Mouse (Mus musculus) stomach, postnatal 0 days (tissue): ENCODE measurements at regions not wholly inside any gene's neighbourhood (a gene's known extent, or its start where the extent isn't known, plus 50 kb on each side); places are given as distances from the start of the nearest gene placed in this dataset.

Experiments used
- ATAC-seq: fragments of 200-750 bp; cut with Nextera tagmentation; 2 replicates; pipeline ENCODE4 v1.8.0; 2017; ENCODE audit not compliant: low FRiP score, low TSS enrichment
- DNase-seq: peaks from one replicate; pipeline ENCODE4 v3.0.0-alpha.2; 2016; ENCODE audit warnings: low spot score
- H3K27ac ChIP-seq: fragments of 300-500 bp; sonication (generic); replicated peaks from 2 replicates; pipeline ENCODE4 v1.5.1; 2014; ENCODE audit warnings: mild to moderate bottlenecking, control low read depth
- H3K27me3 ChIP-seq: fragments of 300-500 bp; sonication (generic); 2 replicates; pipeline ENCODE4 v1.6.1; 2014; ENCODE audit warnings: low read length; ENCODE audit not compliant: control insufficient read depth, insufficient read depth
- H3K36me3 ChIP-seq: fragments of 300-500 bp; sonication (generic); 2 replicates; pipeline ENCODE4 v1.6.1; 2014; ENCODE audit warnings: low read length, mixed read lengths; ENCODE audit not compliant: control insufficient read depth, insufficient read depth
- H3K4me1 ChIP-seq: fragments of 300-500 bp; sonication (generic); replicated peaks from 2 replicates; pipeline ENCODE4 v1.6.1; 2014; ENCODE audit warnings: antibody characterized with exemption; ENCODE audit not compliant: control insufficient read depth, insufficient read depth
- H3K4me2 ChIP-seq: fragments of 300-500 bp; sonication (generic); replicated peaks from 2 replicates; pipeline ENCODE4 v1.6.1; 2014; ENCODE audit warnings: low read depth, mild to moderate bottlenecking, control low read depth, moderate library complexity
- H3K4me3 ChIP-seq: fragments of 300-500 bp; sonication (generic); 2 replicates; pipeline ENCODE4 v1.5.1; 2014; ENCODE audit warnings: low read depth, low read length, control low read depth
- H3K9ac ChIP-seq: fragments of 300-500 bp; sonication (generic); 2 replicates; pipeline ENCODE4 v1.6.1; 2014; ENCODE audit warnings: mild to moderate bottlenecking, low read length, control low read depth, mixed read lengths
- H3K9me3 ChIP-seq: fragments of 300-500 bp; sonication (generic); 2 replicates; pipeline ENCODE4 v1.6.1; 2016; ENCODE audit warnings: low read length; ENCODE audit not compliant: control insufficient read depth
- CTCF ChIP-seq: IDR thresholded peaks from 2 replicates; pipeline ENCODE4 v1.5.1; 2016; ENCODE audit warnings: antibody characterized with exemption, low read depth, mild to moderate bottlenecking, moderate library complexity
- EP300 ChIP-seq: optimal IDR thresholded peaks from 2 replicates; pipeline ENCODE3; 2016; ENCODE audit warnings: antibody characterized with exemption
- WGBS: fragments of 180-500 bp; shearing (Covaris S2); extraction: QIAGEN DNeasy Blood & Tissue Kit; methylation state at CpG from one replicate; pipeline ENCODE4 v1.1.7; 2014; 5-methylcytosine and 5-hydroxymethylcytosine counted together

DNA sequence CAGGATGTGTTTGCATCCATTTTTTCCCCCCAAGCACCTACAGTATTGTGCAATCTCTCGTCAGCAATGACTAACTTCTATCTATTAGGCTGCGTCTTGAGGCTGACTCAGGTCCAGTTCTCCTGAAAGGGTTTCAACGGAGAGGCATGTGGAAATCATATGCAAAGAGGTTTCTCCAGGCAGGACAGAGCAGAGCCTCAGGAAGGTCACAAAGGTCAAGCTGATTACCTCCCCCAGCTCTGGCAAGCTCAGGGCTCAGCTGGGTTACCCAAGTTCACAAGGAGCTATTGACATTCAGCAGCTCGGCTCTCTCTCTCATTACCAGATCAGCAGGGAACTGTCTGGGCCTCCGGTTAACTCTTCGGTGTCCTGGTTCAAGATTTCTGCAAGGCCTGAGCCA is 166.0 kb upstream of the Nrip1 start:
- peak; percentile 50 for DNase-seq
- Histone ChIP-seq H3K9ac (no peak overlapping the region), H3K9me3 (no peaks in the 10 kb centered on the region), H3K27me3 (no peaks in the 10 kb centered on the region), H3K4me1 (no peaks in the 10 kb centered on the region), H3K36me3 (no peaks in the 10 kb centered on the region), H3K4me3 (no peak overlapping the region), H3K27ac (no peak overlapping the region), H3K4me2 (no peak overlapping the region)
- TF ChIP-seq CTCF (no peak), EP300 (no peak)
- peak; percentile 80 for ATAC-seq
- 18% methylated on average over 6 of the region's 6 CpGs for WGBS

- Histone ChIP-seq H3K4me2 (no peak overlapping the region), H3K36me3 (no peaks in the 10 kb centered on the region), H3K9ac (no peak overlapping the region), H3K27ac (no peak overlapping the region), H3K27me3 (no peaks in the 10 kb centered on the region), H3K9me3 (no peaks in the 10 kb centered on the region), H3K4me1 (no peaks in the 10 kb centered on the region), H3K4me3 (no peak overlapping the region)
- WGBS = 81% methylated on average over 11 of the region's 11 CpGs
- ATAC-seq (no peak), DNase-seq (no peak)
- TF ChIP-seq EP300 = no peak
- TF ChIP-seq CTCF = no peak
Observed at GRCm38 (mm10) chr16:76537871-76538270, 164.2 kb upstream of the Nrip1 start.

- ATAC-seq (0 out of 2 replicates have a peak, but pooled peaks have one; percentile 49), DNase-seq (no peak)
- Histone ChIP-seq H3K9ac (no peak overlapping the region), H3K27me3 (no peaks in the 10 kb centered on the region), H3K36me3 (no peaks in the 10 kb centered on the region), H3K9me3 (no peaks in the 10 kb centered on the region), H3K4me2 (no peak overlapping the region), H3K4me1 (no peaks in the 10 kb centered on the region), H3K4me3 (no peak overlapping the region), H3K27ac (no peak overlapping the region)
- 80% methylated on average over 8 of the region's 8 CpGs for WGBS
- no peak for TF ChIP-seq EP300
- no peak for TF ChIP-seq CTCF
Observed at GRCm38 (mm10) chr16:76532928-76533217, 159.2 kb upstream of the Nrip1 start.

GRCm38 (mm10) chr16:76532142-76532927 is 158.7 kb upstream of the Nrip1 start:
- H3K9ac ChIP-seq = no peak overlapping the region
- no peak overlapping the region for H3K27ac ChIP-seq
- no peaks in the 10 kb centered on the region for H3K9me3 ChIP-seq
- no peaks in the 10 kb centered on the region for H3K27me3 ChIP-seq
- no peaks in the 10 kb centered on the region for H3K4me1 ChIP-seq
- H3K4me2 ChIP-seq = no peak overlapping the region
- no peak for TF ChIP-seq EP300
- no peak for TF ChIP-seq CTCF
- H3K36me3 ChIP-seq = no peaks in the 10 kb centered on the region
- WGBS = 55% methylated on average over 19 of the region's 19 CpGs
- DNase-seq (no peak), ATAC-seq (no peak)
- no peak overlapping the region for H3K4me3 ChIP-seq

DNA sequence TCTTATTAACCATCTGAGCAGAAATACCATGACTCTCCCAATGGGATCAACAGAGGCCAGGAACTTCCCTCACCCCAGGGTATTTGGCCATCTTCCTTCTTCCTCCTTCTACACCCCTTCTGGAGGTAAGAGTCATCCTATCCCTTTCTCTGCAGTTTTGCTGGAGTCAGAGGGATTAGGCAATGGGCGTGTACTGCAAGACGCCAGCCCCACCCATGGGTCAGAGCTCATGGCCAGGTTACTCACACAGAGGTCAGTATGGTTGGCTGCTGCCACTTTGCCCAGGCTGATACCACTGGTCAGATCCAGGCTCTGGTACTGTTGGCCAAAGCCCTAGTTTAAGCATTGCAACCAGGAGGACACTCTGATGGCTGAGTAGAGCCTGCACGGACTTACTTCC is 157.3 kb upstream of the Nrip1 start:
- no peaks in the 10 kb centered on the region for H3K27me3 ChIP-seq
- H3K36me3 ChIP-seq = no peaks in the 10 kb centered on the region
- H3K4me3 ChIP-seq = no peak overlapping the region
- no peaks in the 10 kb centered on the region for H3K4me1 ChIP-seq
- H3K9ac ChIP-seq = no peak overlapping the region
- H3K9me3 ChIP-seq = no peaks in the 10 kb centered on the region
- TF ChIP-seq EP300 = no peak
- TF ChIP-seq CTCF = no peak
- ATAC-seq = peak; percentile 76; the same call in 1 of the 2 replicates
- peak; percentile 27 for DNase-seq
- no peak overlapping the region for H3K27ac ChIP-seq
- H3K4me2 ChIP-seq = no peak overlapping the region
- 83% methylated on average over 3 of the region's 3 CpGs for WGBS

DNA sequence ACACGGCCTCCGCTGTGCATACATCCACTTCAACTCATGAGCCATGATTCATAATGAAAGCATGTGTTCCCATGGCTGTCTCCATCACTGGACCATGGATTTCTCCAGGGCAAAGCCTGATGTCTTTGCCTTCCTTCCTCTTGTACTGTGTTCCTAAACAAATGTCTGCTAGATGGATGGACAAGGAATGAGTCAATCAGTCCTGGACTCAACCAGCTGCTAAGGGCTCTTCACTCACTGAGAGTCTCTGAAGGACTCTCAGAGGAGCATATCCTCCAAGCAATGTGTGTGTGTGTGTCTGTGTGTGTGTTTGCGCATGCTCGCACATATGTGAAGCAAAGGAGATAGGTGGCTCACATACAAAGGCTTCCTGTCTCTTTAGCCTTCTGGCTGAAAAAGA is 156.0 kb upstream of the Nrip1 start:
- no peak overlapping the region for H3K4me2 ChIP-seq
- DNase-seq (no peak), ATAC-seq (no peak)
- no peaks in the 10 kb centered on the region for H3K9me3 ChIP-seq
- H3K4me1 ChIP-seq = no peaks in the 10 kb centered on the region
- no peak overlapping the region for H3K9ac ChIP-seq
- H3K4me3 ChIP-seq = no peak overlapping the region
- no peaks in the 10 kb centered on the region for H3K27me3 ChIP-seq
- no peak overlapping the region for H3K27ac ChIP-seq
- 95% methylated on average over 4 of the region's 4 CpGs for WGBS
- no peaks in the 10 kb centered on the region for H3K36me3 ChIP-seq
- no peak for TF ChIP-seq CTCF
- no peak for TF ChIP-seq EP300
